Mouse (Mus musculus) olfactory bulb, adult 2 months (tissue): Measurements from ENCODE around the gene Krtap3-1.

Source experiments
- CTCF ChIP-seq: fragments of 200-500 bp; IDR thresholded peaks from 2 replicates; pipeline ENCODE4 v1.5.1; 2012; ENCODE audit warnings: low read depth, mild to moderate bottlenecking, low read length, moderate library complexity; ENCODE audit not compliant: insufficient read depth
- POLR2A ChIP-seq: fragments of 200-500 bp; IDR thresholded peaks from 2 replicates; pipeline ENCODE4 v1.6.1; 2012; ENCODE audit warnings: mild to moderate bottlenecking, low read depth, low read length, moderate library complexity; ENCODE audit not compliant: insufficient read depth

DNA sequence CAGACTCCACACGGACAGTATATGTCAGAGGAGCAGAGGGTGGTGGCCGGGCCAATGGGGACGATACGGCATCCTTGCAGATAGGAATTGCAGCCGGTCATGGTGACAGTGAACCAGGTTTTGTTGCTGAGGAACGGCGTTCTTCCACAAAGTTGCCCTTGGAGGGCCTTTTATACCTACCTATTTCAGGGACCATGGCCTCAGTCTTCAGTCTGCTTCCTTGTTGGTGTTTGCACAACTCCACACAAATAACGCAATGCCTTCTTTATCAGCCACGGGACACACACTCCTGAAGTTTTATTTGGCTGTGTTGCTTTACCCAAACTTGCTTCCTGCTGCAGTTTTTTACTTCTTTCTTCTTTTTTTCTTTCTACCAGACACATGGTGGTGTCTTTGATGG is 7.1 kb downstream of the Krtap3-1 start, which contains the start of gene Gm11939:
- TF ChIP-seq POLR2A, result no peak
- no peak for TF ChIP-seq CTCF
